Mouse (Mus musculus) gastrocnemius, adult 8-10 months (tissue): ENCODE data around the gene Cherp. TPM values are rescaled to one million over a fixed set of nuclear protein-coding genes. Genes with fewer than 3 reads are reported as not detected.

Experiments used
- DNase-seq, 2 experiments: peaks; one replicate each; pipeline ENCODE4 v3.0.0; 2022; ENCODE audit warnings: low spot score in 2 of 2
- microRNA-seq: library from miRNA; unstranded; fragments of <30 nt; microRNA quantifications from one replicate; pipeline ENCODE4 v1.2.0, GENCODE M21; 2022
- total RNA-seq, 4 experiments: library from RNA; stranded (reverse); gene quantifications; 2 replicates each; pipeline ENCODE4 v1.2.4; 2022

The Cherp gene
- total RNA-seq, 4 experiments from 2014 or later: 23.3 to 28.2 (median 25.7) TPM

DNA sequence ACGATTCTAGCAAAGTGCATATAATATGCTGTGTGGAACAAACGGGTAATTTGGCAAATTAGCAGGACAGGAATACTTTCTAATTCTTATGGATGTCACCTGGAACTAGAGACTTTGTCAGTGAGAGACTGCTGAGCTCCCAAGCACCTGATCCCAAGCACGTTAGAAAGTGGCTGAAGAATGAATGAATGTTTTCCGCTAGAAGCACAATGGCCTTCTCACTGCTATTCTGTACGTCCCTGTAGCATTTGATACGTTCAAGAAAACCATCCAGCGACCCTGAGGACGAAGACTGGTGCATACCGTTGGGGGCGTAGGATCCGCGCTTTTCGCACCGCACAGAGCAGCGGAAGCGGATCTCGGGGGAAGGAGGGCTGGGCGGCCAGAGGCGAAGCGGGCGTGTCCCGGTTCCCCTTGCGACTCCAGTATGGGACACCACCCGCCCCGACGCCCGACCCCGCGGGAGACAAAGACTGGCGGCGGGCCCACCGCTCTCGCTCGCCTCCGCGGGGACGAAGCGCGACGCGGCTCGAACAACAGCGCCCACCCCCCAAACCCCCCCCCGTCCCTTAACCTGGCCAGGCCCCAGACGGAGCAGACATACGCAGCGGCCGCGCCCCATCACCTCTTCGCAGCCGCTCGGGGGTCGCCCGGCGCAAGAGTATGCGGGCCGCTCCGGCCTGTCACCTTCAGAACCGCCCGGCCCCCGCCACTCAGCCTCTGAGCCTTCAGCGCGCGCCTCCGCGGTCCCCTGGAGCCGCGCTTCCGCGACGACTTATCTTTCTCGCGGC is 54.3 kb downstream of the Cherp start:
- DNase-seq: peak in 1 of 2 experiments; percentile 21

DNA sequence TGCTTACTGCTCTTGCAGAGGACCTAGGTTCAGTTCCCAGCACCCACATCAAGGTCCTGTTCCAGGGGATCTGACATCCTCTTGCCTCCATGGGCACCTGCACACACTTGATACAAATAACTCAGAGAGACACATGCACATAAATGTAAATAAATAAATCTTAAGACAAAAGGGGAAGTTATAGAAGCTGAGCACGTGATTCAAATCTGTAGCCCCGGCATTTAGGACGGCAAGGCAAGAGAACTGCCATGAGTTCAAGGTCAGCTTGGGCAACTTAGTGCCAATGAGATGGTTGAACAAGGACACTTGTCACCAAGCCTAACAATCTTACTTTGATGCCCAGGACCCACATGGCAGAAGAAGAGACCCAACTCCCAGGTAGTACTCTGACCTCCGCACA is 57.0 kb downstream of the Cherp start:
- no peak for DNase-seq

DNA sequence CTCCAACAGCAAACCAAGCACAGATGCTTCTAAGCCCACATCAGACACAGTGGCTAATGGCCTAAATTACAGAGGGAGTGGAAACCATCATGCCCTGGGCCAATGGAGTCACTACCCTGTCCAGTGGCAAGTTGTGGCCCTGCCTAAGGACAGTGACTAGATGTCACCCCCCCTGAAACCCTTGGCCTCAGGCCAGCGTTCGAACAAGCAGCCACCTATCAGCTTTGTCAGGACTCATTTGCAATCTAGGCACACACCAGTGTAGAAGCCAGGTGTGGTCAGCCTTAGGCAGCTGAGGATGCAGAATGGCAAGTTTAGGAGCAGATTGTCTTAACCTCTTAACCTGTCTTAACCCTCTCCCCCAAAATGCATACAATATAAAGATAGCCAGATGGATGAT is 59.8 kb downstream of the Cherp start:
- no peak for DNase-seq

DNA sequence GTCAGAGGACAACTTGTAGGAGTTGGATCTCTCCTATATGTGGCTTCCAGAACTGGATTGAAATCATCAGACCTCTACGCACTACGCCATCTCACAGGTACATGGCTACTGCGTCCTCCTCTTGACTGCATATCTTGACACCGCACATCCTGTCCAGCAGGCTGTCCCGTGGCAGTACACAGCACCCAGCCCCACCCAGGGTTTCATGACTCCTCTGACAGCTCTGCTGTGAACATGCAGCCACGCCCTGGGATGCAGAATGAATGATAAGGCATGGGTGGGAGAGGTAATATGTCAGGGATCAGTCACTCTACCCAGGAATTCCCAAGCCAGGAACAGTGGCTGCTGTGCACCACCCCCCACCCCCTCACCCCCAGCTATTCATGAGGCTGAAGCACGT is 61.2 kb downstream of the Cherp start:
- no peak for DNase-seq

Small RNA genes lying within 50 kb of the gene (microRNA-seq; reads per million reads assigned to microRNA genes)
- 4.2 reads per million for gene Mir7068

Other genes with a start within 250 kb of the Cherp start
- gene Ap1m1, start 235.2 kb downstream of the Cherp start, total RNA-seq: 10 to 100 TPM; 17.6 to 20.9 (median 19.1) TPM
- gene Gm10282, start 170.0 kb downstream of the Cherp start, total RNA-seq: 1 to 10 TPM; 1.7 to 3.2 (median 2.8) TPM
- 10 to 100 TPM in 3 of 4 experiments, 1 to 10 TPM in 1; 6.8 to 14.3 (median 11.5) TPM for gene Klf2, start 156.2 kb downstream of the Cherp start, total RNA-seq
- 10 to 100 TPM; 16.3 to 22.2 (median 20.9) TPM for gene Eps15l1, start 53.8 kb downstream of the Cherp start, total RNA-seq
- 1 to 10 TPM; 3.7 to 4.5 (median 4.2) TPM for gene Calr3, start 31.4 kb downstream of the Cherp start, total RNA-seq
- gene 1700030K09Rik, start 31.3 kb downstream of the Cherp start, total RNA-seq: 1 to 10 TPM; 3.0 to 5.2 (median 3.6) TPM
- gene Slc35e1, start 17.4 kb upstream of the Cherp start, total RNA-seq: 10 to 100 TPM; 51.0 to 59.0 (median 54.8) TPM
- gene Med26, start 73.0 kb upstream of the Cherp start, total RNA-seq: 1 to 10 TPM; 6.5 to 8.3 (median 7.7) TPM
- 10 to 100 TPM; 69.1 to 77.1 (median 75.1) TPM for gene Smim7, start 95.9 kb upstream of the Cherp start, total RNA-seq
- 1,000 to 10,000 TPM; 1,273 to 1,305 (median 1,290) TPM for gene Tmem38a, start 96.8 kb upstream of the Cherp start, total RNA-seq
- gene Nwd1, start 171.5 kb upstream of the Cherp start, total RNA-seq: 1 to 10 TPM in 1 of 4 experiments, under 1 TPM in 3; 0.75 to 1.1 (median 0.82) TPM
- 10 to 100 TPM; 31.2 to 39.4 (median 33.8) TPM for gene Sin3b, start 248.1 kb upstream of the Cherp start, total RNA-seq